Mouse (Mus musculus) hindbrain, embryonic 15.5 days (tissue): Measurements from ENCODE around the gene Ccdc155. TPM values are rescaled to one million over a fixed set of nuclear protein-coding genes. Genes with fewer than 3 reads are reported as not detected.

Experiments
- ATAC-seq: fragments of 200-750 bp; cut with Nextera tagmentation; 2 replicates; pipeline ENCODE4 v1.8.0; 2017; ENCODE audit warnings: low read depth, moderate number of reproducible peaks, moderate TSS enrichment; ENCODE audit not compliant: low FRiP score
- H3K27ac ChIP-seq: fragments of 300-500 bp; sonication (generic); replicated peaks from 2 replicates; pipeline ENCODE4 v1.5.1; 2015; ENCODE audit warnings: mild to moderate bottlenecking, inconsistent platforms
- H3K27me3 ChIP-seq: fragments of 300-500 bp; sonication (generic); 2 replicates; pipeline ENCODE4 v1.6.1; 2015; ENCODE audit warnings: control low read depth, inconsistent platforms
- H3K36me3 ChIP-seq: fragments of 300-500 bp; sonication (generic); 2 replicates; pipeline ENCODE4 v1.6.1; 2015; ENCODE audit warnings: control low read depth, inconsistent platforms
- H3K4me1 ChIP-seq: fragments of 300-500 bp; sonication (generic); replicated peaks from 2 replicates; pipeline ENCODE4 v1.6.1; 2015; ENCODE audit warnings: control low read depth, inconsistent platforms
- H3K4me2 ChIP-seq: fragments of 300-500 bp; sonication (generic); 2 replicates; pipeline ENCODE4 v1.6.1; 2015; ENCODE audit warnings: moderate library complexity, mild to moderate bottlenecking, inconsistent platforms
- H3K4me3 ChIP-seq: fragments of 300-500 bp; sonication (generic); 2 replicates; pipeline ENCODE4 v1.5.1; 2015; ENCODE audit warnings: mild to moderate bottlenecking, inconsistent platforms
- H3K9ac ChIP-seq: fragments of 300-500 bp; sonication (generic); 2 replicates; pipeline ENCODE4 v1.6.1; 2015; ENCODE audit warnings: inconsistent platforms
- H3K9me3 ChIP-seq: fragments of 300-500 bp; sonication (generic); 2 replicates; pipeline ENCODE4 v1.6.1; 2016; ENCODE audit warnings: control low read depth, inconsistent platforms
- WGBS: fragments of 180-500 bp; shearing (Covaris S2); methylation state at CpG from one replicate; pipeline ENCODE4 v1.1.7; 2015; 5-methylcytosine and 5-hydroxymethylcytosine counted together
- polyA plus RNA-seq: library from polyadenylated mRNA; unstranded; fragments of >200 nt; fragmentation: Nextera tagmentation; extraction: Ambion mirVana; gene quantifications from 2 replicates; pipeline ENCODE4 v1.2.1, GENCODE M21; 2015

Ccdc155 gene
- polyA plus RNA-seq, 1 experiment from 2014 or later: 0.57 TPM

GRCm38 (mm10) chr7:45195341-45196175 is 9.1 kb downstream of the Ccdc155 start:
- ATAC-seq: no peak
- 66% methylated on average over 13 of the region's 13 CpGs for WGBS
- Histone ChIP-seq H3K9me3 (no peaks in the 10 kb centered on the region), H3K36me3 (no peaks in the 10 kb centered on the region), H3K27ac (no peak overlapping the region), H3K4me1 (0 out of 2 replicates have a peak, but pooled peaks cover 9% of the 10 kb centered on the region), H3K4me3 (no peak overlapping the region), H3K27me3 (no peaks in the 10 kb centered on the region), H3K9ac (no peak overlapping the region), H3K4me2 (no peak overlapping the region)

- no peak overlapping the region for H3K27ac ChIP-seq
- no peak overlapping the region for H3K4me2 ChIP-seq
- H3K9me3 ChIP-seq: no peaks in the 10 kb centered on the region
- ATAC-seq: no peak
- H3K36me3 ChIP-seq: no peaks in the 10 kb centered on the region
- 71% methylated on average over 17 of the region's 17 CpGs for WGBS
- no peak overlapping the region for H3K9ac ChIP-seq
- 0 out of 2 replicates have a peak, but pooled peaks cover 3% of the 10 kb centered on the region for H3K27me3 ChIP-seq
- no peak overlapping the region for H3K4me3 ChIP-seq
- 0 out of 2 replicates have a peak, but pooled peaks cover 9% of the 10 kb centered on the region for H3K4me1 ChIP-seq
Measured at GRCm38 (mm10) chr7:45193871-45194785, 10.6 kb downstream of the Ccdc155 start.

- Histone ChIP-seq H3K4me2 (no peak overlapping the region), H3K27ac (no peak overlapping the region), H3K9ac (no peak overlapping the region), H3K9me3 (no peaks in the 10 kb centered on the region), H3K27me3 (0 out of 2 replicates have a peak, but pooled peaks cover 4% of the 10 kb centered on the region), H3K36me3 (no peaks in the 10 kb centered on the region), H3K4me3 (no peak overlapping the region), H3K4me1 (0 out of 2 replicates have a peak, but pooled peaks cover 9% of the 10 kb centered on the region)
- ATAC-seq: no peak
- WGBS: 74% methylated on average over 5 of the region's 5 CpGs
Measured at GRCm38 (mm10) chr7:45193406-45193805, 11.3 kb downstream of the Ccdc155 start.

GRCm38 (mm10) chr7:45192585-45193310 is 11.9 kb downstream of the Ccdc155 start:
- ATAC-seq: no peak
- H3K4me1 ChIP-seq: 0 out of 2 replicates have a peak, but pooled peaks cover 3% of the 10 kb centered on the region

GRCm38 (mm10) chr7:45191803-45192363 is 12.8 kb downstream of the Ccdc155 start:
- H3K4me1 ChIP-seq: 0 out of 2 replicates have a peak, but pooled peaks cover 3% of the 10 kb centered on the region
- H3K4me2 ChIP-seq: no peak overlapping the region
- WGBS: 24% methylated on average over 8 of the region's 8 CpGs
- 0 out of 2 replicates have a peak, but pooled peaks cover 9% of the 10 kb centered on the region for H3K27me3 ChIP-seq
- H3K9ac ChIP-seq: no peak overlapping the region
- H3K36me3 ChIP-seq: no peaks in the 10 kb centered on the region
- no peak for ATAC-seq
- no peak overlapping the region for H3K27ac ChIP-seq
- no peaks in the 10 kb centered on the region for H3K9me3 ChIP-seq
- H3K4me3 ChIP-seq: no peak overlapping the region

More at GRCm38 (mm10) chr7:45192585-45193310, 11.9 kb downstream of the Ccdc155 start:
- no peaks in the 10 kb centered on the region for H3K36me3 ChIP-seq
- H3K27ac ChIP-seq: no peak overlapping the region
- no peak overlapping the region for H3K4me3 ChIP-seq
- H3K4me2 ChIP-seq: no peak overlapping the region
- no peak overlapping the region for H3K9ac ChIP-seq
- H3K27me3 ChIP-seq: 0 out of 2 replicates have a peak, but pooled peaks cover 9% of the 10 kb centered on the region
- WGBS: 85% methylated on average over 7 of the region's 7 CpGs
- no peaks in the 10 kb centered on the region for H3K9me3 ChIP-seq

GRCm38 (mm10) chr7:45191161-45191560 is 13.5 kb downstream of the Ccdc155 start:
- Histone ChIP-seq H3K27me3 (0 out of 2 replicates have a peak, but pooled peaks cover 14% of the 10 kb centered on the region), H3K9ac (no peak overlapping the region), H3K9me3 (no peaks in the 10 kb centered on the region), H3K36me3 (no peaks in the 10 kb centered on the region), H3K4me1 (0 out of 2 replicates have a peak, but pooled peaks cover 3% of the 10 kb centered on the region), H3K4me2 (no peak overlapping the region), H3K4me3 (no peak overlapping the region), H3K27ac (no peak overlapping the region)
- 64% methylated on average over 2 of the region's 2 CpGs for WGBS
- no peak for ATAC-seq

GRCm38 (mm10) chr7:45190186-45190585 is 14.5 kb downstream of the Ccdc155 start:
- ATAC-seq: no peak
- no peaks in the 10 kb centered on the region for H3K36me3 ChIP-seq
- no peaks in the 10 kb centered on the region for H3K9me3 ChIP-seq
- no peak overlapping the region for H3K9ac ChIP-seq
- no peak overlapping the region for H3K27ac ChIP-seq
- WGBS: 90% methylated on average over 6 of the region's 6 CpGs
- H3K4me2 ChIP-seq: no peak overlapping the region
- 0 out of 2 replicates have a peak, but pooled peaks cover 3% of the 10 kb centered on the region for H3K4me1 ChIP-seq
- no peak overlapping the region for H3K4me3 ChIP-seq
- H3K27me3 ChIP-seq: peaks cover 23% of the 10 kb centered on the region; the same call in 1 of the 2 replicates

GRCm38 (mm10) chr7:45189600-45189999 is 15.1 kb downstream of the Ccdc155 start:
- ATAC-seq: no peak
- Histone ChIP-seq H3K36me3 (no peaks in the 10 kb centered on the region), H3K27me3 (peaks cover 24% of the 10 kb centered on the region; the same call in 1 of the 2 replicates), H3K9me3 (no peaks in the 10 kb centered on the region), H3K9ac (no peak overlapping the region), H3K4me3 (no peak overlapping the region), H3K27ac (no peak overlapping the region), H3K4me2 (no peak overlapping the region), H3K4me1 (0 out of 2 replicates have a peak, but pooled peaks cover 3% of the 10 kb centered on the region)
- 53% methylated on average over 16 of the region's 16 CpGs for WGBS

GRCm38 (mm10) chr7:45185921-45186320 is 18.8 kb downstream of the Ccdc155 start:
- no peak overlapping the region for H3K27ac ChIP-seq

GRCm38 (mm10) chr7:45183672-45184071 is 21.0 kb downstream of the Ccdc155 start:
- Histone ChIP-seq H3K4me2 (no peak overlapping the region), H3K27me3 (peaks cover 81% of the 10 kb centered on the region), H3K36me3 (no peaks in the 10 kb centered on the region), H3K9ac (no peak overlapping the region), H3K4me1 (peaks cover 18% of the 10 kb centered on the region), H3K27ac (no peak overlapping the region), H3K9me3 (no peaks in the 10 kb centered on the region), H3K4me3 (no peak overlapping the region)
- WGBS: 68% methylated on average over 7 of the region's 7 CpGs
- ATAC-seq: no peak

More at GRCm38 (mm10) chr7:45185921-45186320, 18.8 kb downstream of the Ccdc155 start:
- Histone ChIP-seq H3K36me3 (no peaks in the 10 kb centered on the region), H3K4me1 (peaks cover 17% of the 10 kb centered on the region), H3K9ac (no peak overlapping the region), H3K9me3 (no peaks in the 10 kb centered on the region), H3K4me3 (no peak overlapping the region), H3K4me2 (no peak overlapping the region), H3K27me3 (peaks cover 61% of the 10 kb centered on the region)
- 71% methylated on average over 7 of the region's 7 CpGs for WGBS
- no peak for ATAC-seq

- Histone ChIP-seq H3K36me3 (no peaks in the 10 kb centered on the region), H3K27ac (no peak overlapping the region), H3K9me3 (no peaks in the 10 kb centered on the region), H3K9ac (no peak overlapping the region), H3K27me3 (peaks cover 85% of the 10 kb centered on the region), H3K4me2 (peak overlapping the region; percentile 67), H3K4me3 (peak overlapping the region; percentile 41), H3K4me1 (peaks cover 18% of the 10 kb centered on the region)
- no peak for ATAC-seq
- 12% methylated on average over 11 of the region's 11 CpGs for WGBS
Measured at GRCm38 (mm10) chr7:45182606-45183005, 22.1 kb downstream of the Ccdc155 start.
